8 mouse cellular contexts compared by ENCODE assay signal in the genomic region with DNA sequence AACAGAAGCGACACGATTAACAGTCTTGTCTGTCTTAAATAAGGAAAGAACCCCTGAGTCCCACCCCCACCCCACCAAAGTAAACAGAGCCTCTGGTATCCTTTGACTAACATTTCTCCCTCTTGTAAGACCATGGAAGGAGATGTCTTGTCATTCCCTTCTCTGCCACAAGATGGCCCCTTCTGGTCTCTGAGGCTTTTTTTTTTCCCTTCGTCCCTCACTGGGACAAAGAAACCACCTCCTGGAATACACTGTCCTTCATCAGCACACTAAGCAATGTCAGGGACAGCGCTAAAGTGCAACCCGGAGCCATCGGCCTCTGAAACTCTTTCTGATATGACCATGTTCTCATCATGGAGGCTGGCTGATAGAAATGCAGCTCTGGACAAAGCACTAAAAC.
DNase-seq lines count a peak whose midpoint lies in the region; ATAC-seq lines count a peak whose summit lies in the region.

No protein-coding gene starts in this region.

- H3K4me1 ChIP-seq in intestine, embryonic 14.5 days (replicated peaks; ENCODE audit: control insufficient read depth, insufficient read depth, low read length): peaks cover 27% of the 10 kb centered on the region
- H3K4me1 ChIP-seq in intestine, embryonic 16.5 days (ENCODE audit: control insufficient read depth, insufficient read depth, low read length): peaks cover 22% of the 10 kb centered on the region

- no peak overlapping the region for H3K4me2 ChIP-seq in intestine, embryonic 14.5 days (ENCODE audit: low read length)
- H3K4me2 ChIP-seq in intestine, embryonic 16.5 days (ENCODE audit: low read depth, low read length): no peak overlapping the region

- no peak overlapping the region for H3K4me3 ChIP-seq in intestine, embryonic 14.5 days (ENCODE audit: low read depth, low read length)
- no peak overlapping the region for H3K4me3 ChIP-seq in intestine, embryonic 16.5 days (ENCODE audit: low read length)

- H3K9ac ChIP-seq in intestine, embryonic 14.5 days (ENCODE audit: low read length): no peak overlapping the region
- H3K9ac ChIP-seq in intestine, embryonic 16.5 days (ENCODE audit: low read depth, low read length): no peak overlapping the region

- ATAC-seq in intestine, embryonic 14.5 days (replicated peaks; ENCODE audit: low FRiP score, low TSS enrichment, low read depth): no peak
- ATAC-seq in intestine, embryonic 16.5 days: no peak
- ATAC-seq in megakaryocyte progenitor cell, adult 5-6 weeks (replicated peaks; ENCODE audit: poor library complexity): peak; percentile 81

- no peak overlapping the region for H3K27ac ChIP-seq in intestine, embryonic 14.5 days (ENCODE audit: low read depth)
- H3K27ac ChIP-seq in intestine, embryonic 16.5 days (ENCODE audit: low read length): no peak overlapping the region

- no peaks in the 10 kb centered on the region for H3K27me3 ChIP-seq in intestine, embryonic 14.5 days (replicated peaks; ENCODE audit: control insufficient read depth, insufficient read depth, low read length)
- H3K27me3 ChIP-seq in intestine, embryonic 16.5 days (replicated peaks; ENCODE audit: control insufficient read depth, insufficient read depth, low read length): no peaks in the 10 kb centered on the region

- peak; percentile 79 for DNase-seq in intestine, embryonic 14.5 days (ENCODE audit: low spot score)
- peak; percentile 85 for DNase-seq in MN1 (ENCODE audit: low spot score)
- DNase-seq in cerebellum, postnatal 10 days: peak; percentile 88 to 92
- DNase-seq in heart, adult 8-10 months (ENCODE audit: low spot score): peak; percentile 72
- peak; percentile 79 to 84 for DNase-seq in kidney, postnatal 36 days
- DNase-seq in thymus, postnatal 0 days (ENCODE audit: low spot score): peak; percentile 59

- 32% methylated on average over 6 of the region's 6 CpGs for whole genome bisulfite sequencing in intestine, embryonic 14.5 days
- 31% methylated on average over 6 of the region's 6 CpGs for WGBS in intestine, embryonic 16.5 days

- H3K9me3 ChIP-seq in intestine, embryonic 14.5 days (ENCODE audit: control insufficient read depth, low read length): no peaks in the 10 kb centered on the region
- H3K9me3 ChIP-seq in intestine, embryonic 16.5 days (ENCODE audit: control insufficient read depth, low read length): no peaks in the 10 kb centered on the region

- H3K36me3 ChIP-seq in intestine, embryonic 14.5 days (ENCODE audit: control insufficient read depth, insufficient read depth, low read length): peaks cover 3% of the 10 kb centered on the region; the same call in 1 of the 2 replicates
- H3K36me3 ChIP-seq in intestine, embryonic 16.5 days (ENCODE audit: control insufficient read depth, insufficient read depth, low read length): no peaks in the 10 kb centered on the region
